Mouse (Mus musculus) thymus, postnatal 36 days (tissue): ENCODE measurements around the gene Bglap3.
"Not testable (repeated sequence)": the region's sequence is repeated elsewhere in the genome, so short reads cannot be mapped to it uniquely, and the experiment has no call there.

Experiments used
- DNase-seq, 2 experiments: peaks; one replicate each; pipeline ENCODE4 v3.0.0; 2022; ENCODE audit warnings: mixed read lengths in 2 of 2

The Bglap3 gene

GRCm38 (mm10) chr3:88372643-88373042 lies at the start of gene Bglap3:
Bglap3 (minus strand) TSS chr3:88372743.
- DNase-seq, result not testable (repeated sequence)

GRCm38 (mm10) chr3:88422020-88422720 lies 49.6 kb upstream of the Bglap3 start:
- no peak for DNase-seq

GRCm38 (mm10) chr3:88420771-88421170 lies 48.2 kb upstream of the Bglap3 start:
- no peak for DNase-seq

GRCm38 (mm10) chr3:88418016-88418415 lies 45.5 kb upstream of the Bglap3 start:
- DNase-seq, result no peak

GRCm38 (mm10) chr3:88415668-88416067 lies 43.1 kb upstream of the Bglap3 start:
- DNase-seq, result no peak

- DNase-seq, result no peak
Observed at GRCm38 (mm10) chr3:88412636-88413035, 40.1 kb upstream of the Bglap3 start.

GRCm38 (mm10) chr3:88411681-88412080 lies 39.1 kb upstream of the Bglap3 start:
- DNase-seq, result no peak

GRCm38 (mm10) chr3:88410645-88411031 lies 38.1 kb upstream of the Bglap3 start:
- no peak for DNase-seq

- peak; percentile 89 to 93 for DNase-seq
Observed at GRCm38 (mm10) chr3:88409741-88410644, 37.5 kb upstream of the Bglap3 start, which contains the start of gene Pmf1. Pmf1 (minus strand) TSS chr3:88410331.

GRCm38 (mm10) chr3:88408953-88409352 lies 36.4 kb upstream of the Bglap3 start:
- DNase-seq, result no peak

- DNase-seq, result no peak
Observed at GRCm38 (mm10) chr3:88407529-88407928, 35.0 kb upstream of the Bglap3 start.

GRCm38 (mm10) chr3:88407090-88407489 lies 34.5 kb upstream of the Bglap3 start:
- peak; percentile 50 to 59 for DNase-seq

- no peak for DNase-seq
Observed at GRCm38 (mm10) chr3:88403522-88404230, 31.1 kb upstream of the Bglap3 start.

GRCm38 (mm10) chr3:88398666-88399065 lies 26.1 kb upstream of the Bglap3 start:
- DNase-seq, result no peak

- no peak for DNase-seq
Observed at GRCm38 (mm10) chr3:88395742-88396141, 23.2 kb upstream of the Bglap3 start.

GRCm38 (mm10) chr3:88395288-88395687 lies 22.7 kb upstream of the Bglap3 start:
- no peak for DNase-seq

GRCm38 (mm10) chr3:88393776-88394375 lies 21.3 kb upstream of the Bglap3 start:
- DNase-seq, result no peak

- DNase-seq, result no peak
Observed at GRCm38 (mm10) chr3:88384364-88384763, 11.8 kb upstream of the Bglap3 start, which contains the start of gene Bglap. Bglap (minus strand) TSS chr3:88384464.

GRCm38 (mm10) chr3:88382383-88382782 lies 9.8 kb upstream of the Bglap3 start:
- not testable (repeated sequence) for DNase-seq

- peak; percentile 74 to 83 for DNase-seq
Observed at GRCm38 (mm10) chr3:88381389-88382315, 9.1 kb upstream of the Bglap3 start.

GRCm38 (mm10) chr3:88378599-88378998 lies 6.1 kb upstream of the Bglap3 start, which contains the start of gene Bglap2:
Bglap2 (minus strand) TSS chr3:88378699.
- not testable (repeated sequence) for DNase-seq
